In the genomic region with DNA sequence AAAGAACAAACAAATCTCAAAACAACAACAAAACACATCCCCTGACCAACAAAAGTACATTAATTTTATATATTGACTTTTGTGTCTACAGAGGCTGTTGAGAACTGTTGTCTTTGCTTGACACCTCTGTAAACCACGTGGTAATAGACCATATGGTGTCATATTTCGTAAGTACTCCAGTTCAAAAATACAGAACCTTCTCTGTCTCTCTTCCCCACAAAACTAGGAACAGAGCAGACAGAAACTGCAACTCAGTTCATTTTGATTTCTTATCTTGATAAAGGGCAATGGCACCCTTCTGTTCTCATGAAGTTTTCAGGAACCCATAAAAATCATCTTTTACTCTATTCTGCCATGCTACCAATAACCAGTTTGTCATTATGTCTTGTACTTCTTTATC, we compare ENCODE assay signal across 22 mouse cellular contexts. TPM values are rescaled to one million over a fixed set of nuclear protein-coding genes. Genes with fewer than 3 reads are reported as not detected.
DNase-seq lines count a peak whose midpoint lies in the region; ATAC-seq and TF ChIP-seq lines count a peak whose summit lies in the region.
"Had no signal": no experiment of that assay in that cellular context is flagged by ENCODE, and none has a peak within 500 bp of the region (broad histone marks: within the 10 kb centered on the region; RNA-seq: fewer than 3 reads in every experiment).

No protein-coding gene starts in this region.

- H3K4me1 ChIP-seq in heart, adult 2 months (ENCODE audit: control insufficient read depth, insufficient read depth, low read length): peaks cover 1% of the 10 kb centered on the region
- H3K4me1 ChIP-seq in lung, adult 2 months (ENCODE audit: control insufficient read depth, insufficient read depth, low read length): no peaks in the 10 kb centered on the region; the same call in 1 of the 2 replicates

- 66% methylated on average over 2 of the region's 2 CpGs for WGBS in heart, adult 2 months
- WGBS in lung, adult 2 months: 49% methylated on average over 2 of the region's 2 CpGs

- H3K79me2 ChIP-seq in heart, adult 2 months (replicated peaks; ENCODE audit: control insufficient read depth, insufficient read depth, low read length): no peaks in the 10 kb centered on the region

- peak; percentile 34 for ATAC-seq in granulocyte monocyte progenitor cell, adult 5-6 weeks (replicated peaks; ENCODE audit: poor library complexity, severe bottlenecking)
- ATAC-seq: forebrain, embryonic 13.5 days; hindbrain, postnatal 0 days had no signal

- TF ChIP-seq EP300 in heart, adult 2 months (IDR thresholded peaks at IDR 0.05; ENCODE audit: insufficient read depth, low read depth, low read length): no peak

- H3K9ac ChIP-seq in heart, adult 2 months (ENCODE audit: low read depth, low read length): no peak overlapping the region
- H3K9ac ChIP-seq: embryonic facial prominence, embryonic 13.5 days; forebrain, embryonic 13.5 days; heart, embryonic 15.5 days; hindbrain, embryonic 13.5 days had no signal

- H3K4me3 ChIP-seq in heart, adult 2 months: no peak overlapping the region
- no peak overlapping the region for H3K4me3 ChIP-seq in lung, adult 2 months (replicated peaks; ENCODE audit: extremely low read depth, low read depth, low read length)
- H3K4me3 ChIP-seq: embryonic facial prominence, embryonic 13.5 days; forebrain, embryonic 13.5 days; gastrocnemius, adult 2 months; heart, embryonic 15.5 days; hindbrain, embryonic 13.5 days had no signal

- H3K36me3 ChIP-seq in heart, adult 2 months (ENCODE audit: control insufficient read depth, insufficient read depth, low read length): no peaks in the 10 kb centered on the region; the same call in 1 of the 2 replicates
- H3K36me3 ChIP-seq: embryonic facial prominence, embryonic 13.5 days; heart, embryonic 15.5 days; hindbrain, embryonic 13.5 days had no signal

- TF ChIP-seq CTCF in heart, adult 2 months (IDR thresholded peaks at IDR 0.05): no peak
- TF ChIP-seq CTCF in lung, adult 2 months (IDR thresholded peaks at IDR 0.05; ENCODE audit: insufficient read depth, low read length): no peak

- intact Hi-C loops in heart, adult 2 months (cut with DNase I): no loop called here

- TF ChIP-seq POLR2A in heart, adult 2 months (IDR thresholded peaks at IDR 0.05; ENCODE audit: insufficient read depth, low read depth, low read length): no peak
- TF ChIP-seq POLR2A in lung, adult 2 months (IDR thresholded peaks at IDR 0.05; ENCODE audit: borderline replicate concordance, extremely low read depth, low read depth, low read length): no peak

- peak; percentile 27 for DNase-seq in heart, adult 11 months
- DNase-seq in heart, adult 2 months: no peak
- DNase-seq in 3T3-L1 (ENCODE audit: low read depth, low spot score) (peak; percentile 21), MEL-GATA-1-ER (ENCODE audit: extremely low read depth, low read depth) (peak; percentile 33)
- no peak for DNase-seq in thymus, postnatal 4 days
- no peak for DNase-seq in Muller cell, postnatal 12 days (ENCODE audit: inconsistent ontology term)
- no peak for DNase-seq in lung, adult 2 months
- DNase-seq: adrenal gland, adult 8-10 months; adrenal gland, postnatal 36 days; cerebellum, adult 11 months; cerebellum, adult 8-10 months; cerebellum, postnatal 14 days; gastrocnemius, adult 2 months; gastrocnemius, postnatal 25 days; heart, adult 18-20 months; heart, postnatal 14 days had no signal

- H3K27ac ChIP-seq in heart, adult 2 months: no peak overlapping the region
- H3K27ac ChIP-seq: embryonic facial prominence, embryonic 13.5 days; forebrain, embryonic 13.5 days; gastrocnemius, adult 2 months; heart, embryonic 15.5 days; hindbrain, embryonic 13.5 days; hindbrain, postnatal 0 days had no signal

- no peaks in the 10 kb centered on the region for H3K27me3 ChIP-seq in heart, adult 2 months (ENCODE audit: control insufficient read depth, insufficient read depth, low read length)
- H3K27me3 ChIP-seq: embryonic facial prominence, embryonic 13.5 days; forebrain, embryonic 13.5 days; heart, embryonic 15.5 days; hindbrain, embryonic 13.5 days had no signal

RNA-seq across cellular contexts. Expression of a gene that starts 4.5 kb away (rescaled TPM):
- total RNA-seq in heart, adult 2 months (2021): 10 to 100 TPM; 11.0 to 13.1 TPM
- 1.9 and 6.6 TPM in 2 replicates for polyA plus RNA-seq in heart, adult 2 months (2012; rRNA removed)
- total RNA-seq in granulocyte monocyte progenitor cell, adult 5-6 weeks (2014; fragmentation: Nextera tagmentation): 6.8 and 11.2 TPM in 2 replicates
- total RNA-seq in granulocyte monocyte progenitor cell, adult 5-6 weeks (2017): 19.4 and 26.4 TPM in 2 replicates
- 2.6 and 5.2 TPM in 2 replicates for polyA plus RNA-seq in lung, adult 2 months (2012; rRNA removed)

RNA-seq across cellular contexts. Expression of a gene that starts 4.7 kb away (rescaled TPM):
- total RNA-seq in heart, adult 2 months (2021): 1 to 10 TPM; 8.1 to 8.3 TPM
- polyA plus RNA-seq in heart, adult 2 months (2012; rRNA removed): 4.2 and 9.9 TPM in 2 replicates
- total RNA-seq in granulocyte monocyte progenitor cell, adult 5-6 weeks (2014; fragmentation: Nextera tagmentation): 2.3 and 3.8 TPM in 2 replicates
- 4.5 and 5.5 TPM in 2 replicates for total RNA-seq in granulocyte monocyte progenitor cell, adult 5-6 weeks (2017)
- polyA plus RNA-seq in lung, adult 2 months (2012; rRNA removed): 1.2 and 1.3 TPM in 2 replicates

Comparison
In these comparisons a context has a peak if more than half of its experiments do, and no peak if none do; other contexts are left out.
1. DNase-seq: peak in heart, adult 11 months (single experiment), 3T3-L1 (single experiment) and MEL-GATA-1-ER (single experiment); none in heart, adult 2 months (0 of 2), thymus, postnatal 4 days (single experiment), Muller cell, postnatal 12 days (single experiment) and lung, adult 2 months (single experiment).